Mouse (Mus musculus): ENCODE results near the gene Rps6ka2.

DNA sequence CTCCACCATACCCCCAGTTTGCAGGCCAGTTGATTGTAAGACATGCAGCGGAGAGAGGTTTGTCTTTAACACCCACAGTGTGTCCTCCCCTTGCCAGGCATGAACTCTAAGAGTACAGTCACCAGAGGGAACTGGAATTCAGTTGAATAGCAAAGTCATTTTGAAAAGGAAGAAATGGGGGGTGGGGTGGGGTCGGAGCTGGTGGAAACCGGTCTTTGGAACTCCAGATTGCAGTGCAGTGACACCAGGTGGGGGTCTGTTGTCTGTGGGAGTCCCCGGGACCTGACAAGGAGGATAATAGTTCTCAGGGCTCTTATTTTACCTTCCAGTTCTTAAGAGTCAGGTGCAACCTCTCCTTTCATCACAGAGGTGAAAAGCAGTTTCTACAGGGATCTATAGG, 70.6 kb downstream of the Rps6ka2 start:
- TF ChIP-seq EP300 (optimal IDR thresholded peaks at IDR 0.05) (no peak), CTCF (IDR thresholded peaks at IDR 0.05; ENCODE audit: low read depth) (no peak)
